Mouse (Mus musculus): ENCODE measurements around the gene Hdac7.

- TF ChIP-seq CTCF (IDR thresholded peaks at IDR 0.05; ENCODE audit: insufficient read depth, low read length), result no peak
- no peak for TF ChIP-seq POLR2A (IDR thresholded peaks at IDR 0.05; ENCODE audit: borderline replicate concordance, extremely low read depth, low read depth, low read length)
These were observed at the start of gene Hdac7 for GRCm38 (mm10) chr15:97844037-97845034.
